Mouse (Mus musculus) adrenal gland, postnatal 4 days (tissue): ENCODE measurements around the gene Hcn3. TPM values are rescaled to one million over a fixed set of nuclear protein-coding genes. Genes with fewer than 3 reads are reported as not detected.
"Not testable (repeated sequence)": the region's sequence is repeated elsewhere in the genome, so short reads cannot be mapped to it uniquely, and the experiment has no call there.

Experiments used
- DNase-seq, 2 experiments: peaks; one replicate each; pipeline ENCODE4 v3.0.0; 2021 to 2022; ENCODE audit warnings: low spot score in 2 of 2, mixed read lengths in 2 of 2
- total RNA-seq, 2 experiments: library from RNA; stranded (reverse); gene quantifications; 2 replicates each; pipeline ENCODE4 v1.2.3; 2021

Gene Hcn3
- total RNA-seq, 2 experiments from 2014 or later: 15.0 to 17.8 TPM

GRCm38 (mm10) chr3:89182531-89183057, 22.6 kb upstream of the Hcn3 start:
- DNase-seq: no peak

- DNase-seq: no peak
Observed at GRCm38 (mm10) chr3:89181749-89182500, 21.9 kb upstream of the Hcn3 start.

GRCm38 (mm10) chr3:89179056-89179455, 19.1 kb upstream of the Hcn3 start:
- no peak for DNase-seq

GRCm38 (mm10) chr3:89178107-89178385, 18.1 kb upstream of the Hcn3 start:
- no peak for DNase-seq

- DNase-seq: peak; percentile 57 to 76
Observed at GRCm38 (mm10) chr3:89177242-89178106, 17.5 kb upstream of the Hcn3 start, which contains the start of gene Scamp3. Gene Scamp3 (plus strand): TSS chr3:89177473.

GRCm38 (mm10) chr3:89176421-89176820, 16.4 kb upstream of the Hcn3 start:
- no peak for DNase-seq

GRCm38 (mm10) chr3:89175544-89175943, 15.5 kb upstream of the Hcn3 start:
- no peak for DNase-seq

GRCm38 (mm10) chr3:89174844-89175243, 14.8 kb upstream of the Hcn3 start:
- DNase-seq: no peak

- no peak for DNase-seq
Observed at GRCm38 (mm10) chr3:89166945-89167344, 6.9 kb upstream of the Hcn3 start.

GRCm38 (mm10) chr3:89165268-89165870, 5.4 kb upstream of the Hcn3 start:
- no peak for DNase-seq

- DNase-seq: peak; percentile 84 to 89
Observed at GRCm38 (mm10) chr3:89164506-89165267, 4.7 kb upstream of the Hcn3 start, which contains the start of gene Clk2. Gene Clk2 (plus strand): TSS chr3:89164795.

GRCm38 (mm10) chr3:89163643-89164245, 3.7 kb upstream of the Hcn3 start:
- no peak for DNase-seq

- DNase-seq: no peak
Observed at GRCm38 (mm10) chr3:89163123-89163522, 3.1 kb upstream of the Hcn3 start.

GRCm38 (mm10) chr3:89161786-89162185, 1.8 kb upstream of the Hcn3 start:
- DNase-seq: no peak

GRCm38 (mm10) chr3:89161207-89161606, 1.2 kb upstream of the Hcn3 start:
- DNase-seq: not testable (repeated sequence)

- DNase-seq: peak; percentile 47 to 52
Observed at GRCm38 (mm10) chr3:89159211-89159610, 785 bp downstream of the Hcn3 start.

- DNase-seq: no peak
Observed at GRCm38 (mm10) chr3:89158651-89159050, 1.3 kb downstream of the Hcn3 start.

- DNase-seq: no peak
Observed at GRCm38 (mm10) chr3:89156951-89157350, 3.0 kb downstream of the Hcn3 start.

- DNase-seq: no peak
Observed at GRCm38 (mm10) chr3:89152084-89152835, 7.7 kb downstream of the Hcn3 start.

- no peak for DNase-seq
Observed at GRCm38 (mm10) chr3:89148567-89148966, 11.4 kb downstream of the Hcn3 start.
